Mouse (Mus musculus) hindbrain, postnatal 0 days (tissue): ENCODE measurements around the gene Hcn4. TPM values are rescaled to one million over a fixed set of nuclear protein-coding genes. Genes with fewer than 3 reads are reported as not detected.
A peak's percentile ranks its signal among the peaks of the same experiment; 100 is the strongest.

Source experiments
- ATAC-seq: fragments of 200-750 bp; cut with Nextera tagmentation; 2 replicates; pipeline ENCODE4 v1.8.0; 2017; ENCODE audit warnings: mild to moderate bottlenecking, moderate TSS enrichment, moderate library complexity
- DNase-seq: peaks from one replicate; pipeline ENCODE4 v3.0.0-alpha.2; 2015; ENCODE audit warnings: low spot score
- H3K27ac ChIP-seq: fragments of 300-500 bp; sonication (generic); 2 replicates; pipeline ENCODE4 v1.5.1; 2014; ENCODE audit warnings: mild to moderate bottlenecking
- H3K27me3 ChIP-seq: fragments of 300-500 bp; sonication (generic); 2 replicates; pipeline ENCODE4 v1.6.1; 2014; ENCODE audit warnings: low read length, mixed read lengths; ENCODE audit not compliant: insufficient read depth
- H3K36me3 ChIP-seq: fragments of 300-500 bp; sonication (generic); 2 replicates; pipeline ENCODE4 v1.6.1; 2014; ENCODE audit warnings: low read length, mixed read lengths; ENCODE audit not compliant: insufficient read depth
- H3K4me1 ChIP-seq: fragments of 300-500 bp; sonication (generic); 2 replicates; pipeline ENCODE4 v1.6.1; 2014; ENCODE audit warnings: antibody characterized with exemption, low read length, mixed read lengths; ENCODE audit not compliant: insufficient read depth
- H3K4me2 ChIP-seq: fragments of 300-500 bp; sonication (generic); 2 replicates; pipeline ENCODE4 v1.6.1; 2014; ENCODE audit warnings: low read depth, mild to moderate bottlenecking, low read length, moderate library complexity, mixed read lengths
- H3K4me3 ChIP-seq: fragments of 300-500 bp; sonication (generic); 2 replicates; pipeline ENCODE4 v1.5.1; 2014; ENCODE audit warnings: low read length
- H3K9ac ChIP-seq: fragments of 300-500 bp; sonication (generic); replicated peaks from 2 replicates; pipeline ENCODE4 v1.6.1; 2014; ENCODE audit warnings: mild to moderate bottlenecking, low read length, moderate library complexity, mixed read lengths
- H3K9me3 ChIP-seq: fragments of 300-500 bp; sonication (generic); 2 replicates; pipeline ENCODE4 v1.6.1; 2016; ENCODE audit warnings: low read length, mixed read lengths
- CTCF ChIP-seq: IDR thresholded peaks from 2 replicates; pipeline ENCODE4 v1.5.1; 2016; ENCODE audit warnings: antibody characterized with exemption, control low read depth, low read depth
- WGBS: fragments of 180-500 bp; shearing (Covaris S2); extraction: QIAGEN DNeasy Blood & Tissue Kit; methylation state at CpG from one replicate; pipeline ENCODE4 v1.1.7; 2014; 5-methylcytosine and 5-hydroxymethylcytosine counted together
- polyA plus RNA-seq: library from polyadenylated mRNA; unstranded; fragments of >200 nt; fragmentation: Nextera tagmentation; extraction: Ambion mirVana; gene quantifications from 2 replicates; pipeline ENCODE4 v1.2.1, GENCODE M21; 2015
- total RNA-seq: library from RNA; depleted of rRNA; stranded (reverse); fragments of >200 nt; gene quantifications from 2 replicates; pipeline ENCODE4 v1.2.3, GENCODE M21; 2014

Gene Hcn4
- total and polyA plus RNA-seq, 2 experiments from 2014 or later = 3.5 to 33.6 TPM

DNA sequence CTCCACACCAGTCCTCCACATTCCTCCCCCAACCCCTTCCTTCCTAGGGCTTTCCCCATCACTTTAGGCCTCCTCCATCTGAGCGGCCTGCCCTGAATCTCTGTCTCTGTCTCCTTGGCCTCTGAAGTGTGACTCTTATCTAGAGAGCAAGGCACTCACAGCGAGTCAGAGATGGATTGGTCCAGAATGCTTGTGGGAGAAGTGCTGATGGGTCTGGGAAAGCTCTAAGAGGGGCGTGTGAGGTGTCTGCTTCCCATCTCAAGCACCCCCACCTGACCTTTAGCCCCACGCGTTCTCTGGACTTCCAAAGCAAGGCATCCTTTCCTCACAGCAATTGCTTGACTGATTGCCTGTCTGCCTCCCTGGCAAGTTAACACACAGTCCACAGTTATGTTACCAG is 20.4 kb upstream of the Hcn4 start:
- Histone ChIP-seq H3K27ac (no peak overlapping the region), H3K4me1 (peaks cover 6% of the 10 kb centered on the region; the same call in 1 of the 2 replicates), H3K36me3 (no peaks in the 10 kb centered on the region), H3K4me2 (no peak overlapping the region), H3K27me3 (no peaks in the 10 kb centered on the region), H3K4me3 (no peak overlapping the region), H3K9ac (no peak overlapping the region), H3K9me3 (no peaks in the 10 kb centered on the region)
- DNase-seq (no peak), ATAC-seq (no peak)
- WGBS = 83% methylated on average over 5 of the region's 5 CpGs
- no peak for TF ChIP-seq CTCF

DNA sequence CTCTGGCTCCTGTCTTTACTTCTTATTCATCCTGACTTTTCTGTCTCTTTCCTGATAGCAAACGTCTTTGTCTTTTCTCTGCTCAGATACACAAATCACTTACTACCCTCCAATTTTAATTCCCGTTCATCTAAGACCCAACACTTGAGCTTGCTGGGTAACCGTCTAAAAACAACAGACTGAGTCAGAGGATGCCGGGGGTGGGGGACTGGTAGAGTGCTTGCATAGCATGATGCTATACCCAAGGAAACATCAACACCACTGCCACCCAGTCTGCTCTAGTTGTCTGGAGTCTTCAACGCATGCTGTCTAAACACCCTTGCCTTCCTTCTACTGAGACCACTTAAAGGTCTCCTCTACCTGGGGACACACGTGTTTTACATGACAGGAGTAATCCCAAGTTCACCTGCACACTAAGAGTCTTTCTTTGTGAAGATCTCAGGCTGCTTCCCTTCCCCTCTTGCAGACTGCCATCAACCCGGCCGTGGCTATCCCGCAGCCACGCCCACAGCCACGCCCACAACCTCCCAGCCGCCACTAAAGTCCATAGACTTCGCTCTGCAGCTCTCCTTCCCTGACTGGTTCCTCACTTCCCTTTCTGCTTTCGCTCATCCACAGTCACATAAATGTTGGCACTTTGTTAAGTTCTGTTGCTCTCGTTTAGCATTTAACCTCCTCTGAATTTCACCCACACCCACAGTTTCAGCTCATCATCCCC is 17.5 kb upstream of the Hcn4 start:
- H3K36me3 ChIP-seq = no peaks in the 10 kb centered on the region
- H3K27ac ChIP-seq = no peak overlapping the region
- peaks cover 6% of the 10 kb centered on the region; the same call in 1 of the 2 replicates for H3K4me1 ChIP-seq
- ATAC-seq (no peak), DNase-seq (peak; percentile 70)
- peak overlapping the region; percentile 53 for H3K4me2 ChIP-seq
- no peak overlapping the region for H3K9ac ChIP-seq
- no peaks in the 10 kb centered on the region for H3K9me3 ChIP-seq
- no peaks in the 10 kb centered on the region for H3K27me3 ChIP-seq
- 12% methylated on average over 15 of the region's 15 CpGs for WGBS
- TF ChIP-seq CTCF = no peak
- H3K4me3 ChIP-seq = peak overlapping the region; percentile 19

- Histone ChIP-seq H3K4me2 (no peak overlapping the region), H3K4me1 (peaks cover 1% of the 10 kb centered on the region; the same call in 1 of the 2 replicates), H3K36me3 (no peaks in the 10 kb centered on the region), H3K27ac (no peak overlapping the region), H3K9me3 (no peaks in the 10 kb centered on the region), H3K27me3 (no peaks in the 10 kb centered on the region), H3K9ac (no peak overlapping the region), H3K4me3 (no peak overlapping the region)
- ATAC-seq (no peak), DNase-seq (no peak)
- no peak for TF ChIP-seq CTCF
- WGBS = 45% methylated on average over 3 of the region's 3 CpGs
Observed at GRCm38 (mm10) chr9:58811171-58811570, 12.0 kb upstream of the Hcn4 start.

DNA sequence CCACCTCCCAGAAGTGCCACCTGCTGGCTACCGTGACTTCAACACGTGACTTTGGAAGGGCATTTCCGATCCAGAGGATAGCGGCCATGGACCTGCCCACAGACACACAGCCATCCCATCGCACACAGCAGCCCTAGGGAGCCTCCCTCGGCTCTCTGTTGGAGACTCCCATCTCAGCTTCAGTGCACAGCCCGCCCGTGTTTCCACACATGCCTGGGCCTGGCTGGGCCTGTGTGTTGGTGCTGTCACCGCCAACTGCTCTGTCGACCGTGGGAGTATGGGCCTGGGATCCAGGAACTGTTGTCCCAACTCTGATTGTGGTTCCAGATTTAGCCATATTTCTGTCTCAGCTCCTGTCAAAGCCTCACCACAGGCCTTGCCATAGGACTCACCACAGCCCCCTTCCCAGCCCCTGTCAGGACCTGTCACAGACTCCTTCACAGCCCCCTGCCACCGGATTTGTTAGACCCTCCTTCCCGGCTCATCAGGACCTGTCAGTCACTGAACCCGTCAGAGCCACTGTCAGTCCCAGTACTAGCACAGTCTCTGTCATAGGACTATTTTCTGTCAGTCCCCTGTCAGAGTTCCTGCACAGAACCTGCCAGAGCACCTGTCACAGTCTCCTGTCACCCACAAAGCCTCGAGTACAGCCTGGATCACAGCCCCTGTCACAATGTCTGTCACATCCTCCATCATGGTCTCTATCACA is 7.5 kb upstream of the Hcn4 start:
- H3K27ac ChIP-seq = no peak overlapping the region
- no peaks in the 10 kb centered on the region for H3K36me3 ChIP-seq
- H3K4me3 ChIP-seq = no peak overlapping the region
- 0 out of 2 replicates have a peak, but pooled peaks cover 3% of the 10 kb centered on the region for H3K27me3 ChIP-seq
- no peaks in the 10 kb centered on the region for H3K4me1 ChIP-seq
- no peaks in the 10 kb centered on the region for H3K9me3 ChIP-seq
- 0 out of 2 replicates have a peak, but pooled peaks have one; percentile 21 for ATAC-seq
- H3K9ac ChIP-seq = no peak overlapping the region
- no peak for DNase-seq
- no peak overlapping the region for H3K4me2 ChIP-seq
- 43% methylated on average over 15 of the region's 15 CpGs for WGBS
- no peak for TF ChIP-seq CTCF

DNA sequence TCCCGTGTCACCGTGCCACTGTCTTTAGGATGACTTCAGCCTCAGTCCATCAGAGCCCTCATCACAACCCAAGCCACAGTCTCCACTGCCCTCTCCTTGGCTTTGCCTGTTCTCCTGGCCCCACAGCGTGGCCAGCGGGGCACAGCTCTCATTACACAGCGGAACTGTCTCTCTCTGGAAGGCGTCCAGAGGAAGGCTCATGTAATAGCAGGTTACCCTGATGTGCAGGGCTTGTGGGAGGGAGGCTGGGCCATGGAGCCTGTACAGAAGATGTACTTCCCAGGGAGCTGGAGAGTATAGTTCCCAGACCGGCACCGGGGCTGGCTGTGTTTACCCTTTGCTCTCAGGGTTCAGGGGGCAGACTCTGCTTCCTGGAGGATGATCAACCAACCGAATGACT is 6.8 kb upstream of the Hcn4 start:
- 54% methylated on average over 9 of the region's 9 CpGs for WGBS
- DNase-seq = peak; percentile 41

DNA sequence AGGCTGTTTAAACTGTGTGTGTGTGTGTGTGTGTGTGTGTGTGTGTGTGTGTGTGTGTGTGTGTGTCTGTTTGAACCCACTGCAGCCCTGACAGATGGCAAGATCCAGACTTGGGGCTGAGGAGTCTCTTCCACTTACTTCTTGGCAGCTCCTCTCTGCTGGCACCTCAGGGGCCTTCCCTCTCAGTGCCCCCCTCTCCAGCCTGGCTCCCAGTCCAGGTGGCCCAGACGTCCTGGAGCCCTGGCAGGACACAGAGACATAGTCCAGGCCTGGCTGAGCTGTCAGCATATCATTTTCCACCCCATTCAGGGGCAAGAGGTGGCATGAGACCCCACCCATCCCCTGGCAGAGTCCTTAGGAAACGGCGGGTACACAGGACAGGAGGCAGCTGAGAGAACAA is 5.5 kb upstream of the Hcn4 start:
- WGBS = 47% methylated on average over 3 of the region's 3 CpGs
- Histone ChIP-seq H3K4me3 (no peak overlapping the region), H3K4me1 (no peaks in the 10 kb centered on the region), H3K36me3 (no peaks in the 10 kb centered on the region), H3K4me2 (no peak overlapping the region), H3K9ac (no peak overlapping the region), H3K27me3 (0 out of 2 replicates have a peak, but pooled peaks cover 3% of the 10 kb centered on the region), H3K9me3 (no peaks in the 10 kb centered on the region), H3K27ac (no peak overlapping the region)
- ATAC-seq (no peak), DNase-seq (peak; percentile 27)
- TF ChIP-seq CTCF = no peak

More for the DNA sequence above, 6.8 kb upstream of the Hcn4 start:
- Histone ChIP-seq H3K9me3 (no peaks in the 10 kb centered on the region), H3K4me2 (no peak overlapping the region), H3K27me3 (0 out of 2 replicates have a peak, but pooled peaks cover 3% of the 10 kb centered on the region), H3K27ac (no peak overlapping the region), H3K9ac (no peak overlapping the region), H3K4me1 (no peaks in the 10 kb centered on the region), H3K4me3 (no peak overlapping the region), H3K36me3 (no peaks in the 10 kb centered on the region)
- no peak for ATAC-seq
- no peak for TF ChIP-seq CTCF
